ENCODE assay signal across 1 mouse cellular context in genomic region chr3:58713191-58713590, GRCm38 (mm10).
TF ChIP-seq lines count a peak whose summit lies in the region.

No protein-coding gene starts in this region.

TF ChIP-seq in CH12.LX, 34 proteins besides CTCF, POLR2A, EP300 and RAD21 (continued from another document):
- TF ChIP-seq MEF2A (IDR thresholded peaks at IDR 0.05; ENCODE audit: borderline replicate concordance, low read depth, low read length) (0 out of 2 replicates have a peak, but pooled peaks have one; percentile 29), USF1 (IDR thresholded peaks at IDR 0.05; ENCODE audit: low read depth, low read length) (no peak), MAFK (IDR thresholded peaks at IDR 0.05; ENCODE audit: insufficient replicate concordance, low read length) (peak; percentile 72; the same call in 1 of the 2 replicates), SIN3A (IDR thresholded peaks at IDR 0.05; ENCODE audit: low read length) (no peak), HCFC1 (IDR thresholded peaks at IDR 0.05; ENCODE audit: low read depth, low read length) (peak; percentile 16; the same call in 1 of the 2 replicates), IRF4 (IDR thresholded peaks at IDR 0.05; ENCODE audit: low read depth, low read length) (peak; percentile 66), ELF1 (IDR thresholded peaks at IDR 0.05; ENCODE audit: low read depth, low read length) (peak; percentile 11; the same call in 1 of the 2 replicates)
